Mouse (Mus musculus) erythroid progenitor cell, adult 5-6 weeks (primary cell): ENCODE results near the gene Trmt44. TPM values are rescaled to one million over a fixed set of nuclear protein-coding genes. Genes with fewer than 3 reads are reported as not detected.
"Not testable (repeated sequence)": the region's sequence is repeated elsewhere in the genome, so short reads cannot be mapped to it uniquely, and the experiment has no call there.

Experiments
- ATAC-seq: replicated peaks from 2 replicates; pipeline ENCODE4 v1.8.0; 2016; ENCODE audit warnings: moderate number of reproducible peaks, mild to moderate bottlenecking, moderate TSS enrichment, inconsistent platforms; ENCODE audit not compliant: poor library complexity, low FRiP score, severe bottlenecking
- total RNA-seq, 2 experiments: library from RNA; stranded (forward) in 1 of 2; stranded (reverse) in 1 of 2; fragments of 150-400 nt in 1 of 2; fragments of 186-747, 209-891 nt in 1 of 2; gene quantifications; 2 replicates each; pipeline versions ENCODE4 v1.2.3 to v1.2.4; 2015 to 2017; ENCODE audit warnings: low replicate concordance in 2 of 2

The Trmt44 gene
- total RNA-seq, 2 experiments from 2014 or later = 1.4 to 5.0 TPM

- ATAC-seq = no peak
Measured at GRCm38 (mm10) chr5:35592824-35593223, 18.0 kb upstream of the Trmt44 start.

DNA sequence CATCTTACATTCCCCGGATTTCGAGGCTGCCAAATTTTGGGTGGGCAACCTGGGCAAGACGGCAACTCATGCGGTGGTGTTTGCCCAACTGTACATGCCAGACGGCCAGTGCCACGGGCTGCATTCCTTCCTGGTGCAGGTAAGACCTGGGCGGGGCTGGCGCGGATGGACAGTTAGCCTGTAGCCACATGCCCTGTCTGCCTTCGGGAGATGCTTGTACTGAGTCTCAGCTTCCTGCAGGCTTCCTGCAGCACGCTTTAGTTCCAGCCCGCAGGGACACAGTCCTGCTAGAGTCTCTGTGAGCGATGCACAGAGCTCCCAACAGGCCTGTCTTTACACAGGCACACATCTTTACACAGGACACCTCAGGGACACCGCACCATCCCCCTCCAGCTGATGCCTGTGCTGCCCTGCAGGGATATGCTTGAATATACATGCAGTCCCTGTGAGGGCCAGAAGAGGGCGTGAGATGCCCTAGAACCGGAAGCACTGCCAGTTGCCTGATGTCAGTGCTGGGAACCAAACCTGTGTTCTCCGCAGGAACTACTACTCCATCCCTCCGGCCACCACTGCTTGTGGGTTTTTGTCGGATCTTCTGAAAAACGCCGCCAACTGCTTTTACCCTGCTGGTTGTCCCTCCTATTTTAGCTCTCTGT, 17.3 kb upstream of the Trmt44 start:
- no peak for ATAC-seq

- no peak for ATAC-seq
Measured at GRCm38 (mm10) chr5:35591497-35591896, 16.6 kb upstream of the Trmt44 start.

- ATAC-seq = not testable (repeated sequence)
Measured at GRCm38 (mm10) chr5:35584259-35584658, 9.4 kb upstream of the Trmt44 start.

DNA sequence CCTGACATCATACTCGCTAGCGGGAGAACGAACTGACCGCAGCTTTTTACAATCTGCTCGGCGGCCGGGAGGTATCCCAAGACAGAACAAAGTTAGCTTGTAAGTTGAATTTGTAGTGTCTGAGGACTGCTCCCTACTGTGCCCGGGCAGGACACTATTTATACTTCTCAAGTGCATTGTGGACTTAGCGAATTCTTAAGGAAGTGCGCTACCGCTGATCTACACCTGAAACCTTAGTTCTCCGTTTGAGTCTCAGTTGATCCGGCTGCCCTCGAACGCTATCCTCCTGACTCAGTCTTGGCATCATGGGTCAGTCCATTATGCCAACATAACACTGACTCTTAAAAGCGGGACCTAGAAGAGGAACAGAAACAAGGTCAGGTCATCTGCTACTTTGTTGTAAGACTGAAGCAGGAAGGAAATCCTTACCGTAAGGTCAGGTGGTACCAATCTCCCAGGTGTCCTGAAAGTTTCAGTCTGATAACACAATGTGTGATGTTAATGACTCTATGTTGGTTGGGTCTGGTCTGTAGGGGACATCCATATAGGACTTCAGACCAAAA, 8.4 kb upstream of the Trmt44 start:
- ATAC-seq = peak; percentile 39; the same call in 1 of the 2 replicates

GRCm38 (mm10) chr5:35582445-35583220, 7.8 kb upstream of the Trmt44 start, which contains the start of gene Acox3:
Gene Acox3, plus strand, starts transcription at chr5:35583040.
- ATAC-seq = peak; percentile 95

GRCm38 (mm10) chr5:35580156-35580922, 5.5 kb upstream of the Trmt44 start:
- ATAC-seq = no peak

GRCm38 (mm10) chr5:35579247-35579893, 4.5 kb upstream of the Trmt44 start:
- ATAC-seq = no peak

DNA sequence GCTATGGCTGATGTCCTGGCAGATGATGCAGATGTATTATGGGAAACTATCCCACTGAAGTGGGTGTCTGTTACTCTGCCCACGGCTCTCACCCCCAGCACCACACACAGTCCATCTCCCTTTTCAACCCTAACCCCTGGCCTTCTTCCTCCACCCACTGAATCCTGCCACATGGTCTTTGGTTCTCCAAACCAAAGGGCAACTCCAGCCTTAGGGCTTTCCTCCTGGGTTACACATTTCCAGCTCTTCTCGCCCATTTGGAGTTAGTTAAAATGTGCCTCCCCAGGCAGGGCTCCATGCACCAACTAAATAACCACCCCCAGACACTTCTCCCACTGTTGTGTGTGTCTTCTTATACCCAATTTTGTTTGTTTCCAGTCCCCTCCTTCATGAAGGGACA, 3.5 kb upstream of the Trmt44 start:
- ATAC-seq = no peak

DNA sequence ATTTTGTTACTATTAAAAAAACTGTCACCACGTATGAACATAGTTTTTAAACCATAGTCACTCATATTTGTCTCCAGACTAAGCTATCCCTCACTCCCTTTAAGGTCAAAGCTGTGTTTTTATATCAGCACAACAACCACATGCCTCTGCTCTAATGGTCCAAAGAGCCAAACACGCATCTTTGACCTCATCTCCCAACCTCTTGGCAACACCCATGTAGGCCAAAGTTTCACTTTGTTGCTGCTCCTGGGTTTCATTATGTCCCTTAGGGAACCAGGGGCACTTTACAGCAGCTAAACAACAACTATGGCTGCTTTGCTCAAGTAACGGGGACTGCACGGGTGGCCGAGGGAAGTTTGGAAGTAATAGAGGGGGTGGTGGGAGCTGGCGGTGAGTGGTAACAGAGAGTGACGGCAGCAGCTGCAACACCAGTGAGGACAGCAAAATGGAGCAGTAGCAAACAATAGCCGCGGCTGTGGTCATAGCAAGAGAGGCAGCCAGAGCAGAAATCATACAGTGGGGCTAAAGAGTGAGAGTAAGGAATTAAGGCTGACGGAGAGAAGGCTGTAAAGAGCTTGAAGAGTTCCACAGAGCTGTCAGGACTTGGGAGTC, 1.6 kb upstream of the Trmt44 start:
- no peak for ATAC-seq

DNA sequence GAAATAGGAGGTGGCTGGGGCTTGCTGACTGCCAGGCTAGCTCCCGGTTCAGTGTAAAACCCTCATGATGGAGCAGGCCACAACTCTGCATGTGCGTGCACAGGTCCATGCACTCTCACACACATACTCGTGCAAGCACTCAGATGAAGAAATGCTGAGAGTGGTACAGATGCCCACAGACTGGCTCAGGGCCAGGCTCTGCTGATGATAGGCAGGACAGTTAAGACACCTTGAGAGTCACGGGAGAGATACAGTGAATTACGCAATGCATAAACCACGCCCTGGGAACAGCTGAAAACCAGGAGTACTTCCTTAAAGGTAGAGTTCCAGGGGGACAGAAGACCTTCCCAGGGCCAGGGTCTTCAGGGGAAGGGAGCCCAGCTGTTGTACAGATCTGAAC, 3.3 kb downstream of the Trmt44 start:
- ATAC-seq = no peak

- ATAC-seq = no peak
Measured at GRCm38 (mm10) chr5:35566632-35567031, 8.2 kb downstream of the Trmt44 start.

DNA sequence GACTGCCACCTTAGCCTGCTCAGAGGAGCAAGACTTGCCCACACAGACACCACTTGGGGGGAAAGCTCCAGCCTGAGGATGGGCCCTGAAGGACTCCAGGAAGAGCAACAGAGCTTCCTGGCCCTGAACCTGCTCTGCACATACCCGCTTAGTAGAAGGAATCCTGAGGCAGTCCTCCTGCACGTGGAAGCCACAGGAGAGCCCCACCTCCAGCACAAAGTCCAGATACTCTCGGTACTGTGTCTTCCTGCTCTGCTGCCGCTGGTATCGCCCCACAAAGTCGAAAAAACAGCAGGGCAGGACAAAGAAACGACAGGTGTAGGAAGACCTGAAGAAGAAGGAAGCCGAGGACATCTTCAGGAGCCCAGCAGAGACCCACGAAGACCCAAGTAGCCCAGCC, 9.7 kb downstream of the Trmt44 start:
- ATAC-seq = no peak

DNA sequence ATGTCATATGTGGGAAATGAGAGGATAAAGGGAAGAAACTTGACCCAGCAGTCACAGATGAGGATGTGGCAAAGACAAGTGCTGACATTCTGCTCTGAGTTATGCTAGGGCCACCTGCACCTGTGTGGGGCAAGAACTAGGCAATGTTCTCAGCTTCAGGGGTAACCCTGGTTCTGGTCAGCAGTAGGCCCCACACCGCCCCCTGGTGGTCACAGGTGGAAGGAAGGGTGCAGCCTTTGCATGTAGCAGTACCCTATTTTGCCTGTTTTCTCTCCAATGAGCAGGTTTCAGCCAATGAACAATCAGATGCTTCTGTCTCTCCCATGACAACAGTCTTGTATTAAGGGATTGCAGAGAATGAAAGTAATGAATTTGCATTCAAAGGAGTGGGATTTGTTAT, 11.4 kb downstream of the Trmt44 start:
- ATAC-seq = peak; percentile 54; the same call in 1 of the 2 replicates

DNA sequence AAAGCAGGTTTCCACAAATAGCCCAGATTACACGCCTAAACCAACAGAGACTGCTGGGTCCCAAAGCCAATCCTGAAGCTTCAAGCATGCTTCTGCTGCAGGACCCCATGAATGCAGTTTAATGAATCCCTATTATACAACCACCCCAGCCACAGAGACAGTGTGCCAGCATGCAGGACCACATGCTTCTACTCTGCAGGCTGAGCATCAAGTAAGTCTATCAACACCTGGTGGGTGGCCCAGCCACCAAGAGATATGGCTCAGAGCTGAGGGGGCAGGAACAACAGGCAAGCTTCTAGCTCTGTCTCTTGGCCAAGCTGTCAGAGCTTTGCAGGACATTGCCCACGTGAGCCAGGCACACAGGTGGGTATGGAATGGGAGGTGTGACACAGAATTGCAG, 12.3 kb downstream of the Trmt44 start:
- ATAC-seq = no peak

GRCm38 (mm10) chr5:35559447-35559846, 15.4 kb downstream of the Trmt44 start:
- no peak for ATAC-seq

DNA sequence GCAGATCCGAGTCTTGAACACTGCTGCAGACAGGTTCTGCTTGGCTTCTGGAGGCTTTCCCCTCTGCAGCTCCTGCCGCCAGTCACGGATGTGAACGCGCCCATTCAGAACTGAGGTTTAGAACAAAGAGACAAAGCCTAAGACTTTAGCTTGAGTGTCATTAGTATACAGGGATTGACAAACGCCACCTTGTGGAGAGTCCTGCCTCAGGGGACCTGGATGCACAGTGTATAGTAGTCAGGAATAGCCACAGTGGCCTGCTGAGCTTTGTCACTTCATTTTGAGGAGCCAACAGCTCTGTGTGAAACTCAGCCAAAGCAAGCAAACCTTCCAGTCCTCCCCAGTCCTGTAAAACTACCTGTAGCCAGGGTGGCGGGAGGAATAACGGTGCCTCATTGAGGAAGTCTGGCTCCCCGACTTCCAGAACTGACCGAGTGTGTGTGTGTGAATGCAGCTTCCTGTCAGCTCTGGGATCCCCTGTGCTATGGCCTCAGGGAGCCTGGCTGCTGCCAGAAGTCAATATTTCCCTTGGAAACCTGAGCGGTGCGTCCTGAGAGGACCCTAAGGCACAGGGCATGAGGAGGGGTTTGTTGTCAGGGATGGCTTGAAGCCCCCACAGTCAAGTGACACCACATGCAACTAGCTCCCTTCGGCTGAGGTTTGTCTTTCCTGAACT, 16.8 kb downstream of the Trmt44 start:
- ATAC-seq = no peak

DNA sequence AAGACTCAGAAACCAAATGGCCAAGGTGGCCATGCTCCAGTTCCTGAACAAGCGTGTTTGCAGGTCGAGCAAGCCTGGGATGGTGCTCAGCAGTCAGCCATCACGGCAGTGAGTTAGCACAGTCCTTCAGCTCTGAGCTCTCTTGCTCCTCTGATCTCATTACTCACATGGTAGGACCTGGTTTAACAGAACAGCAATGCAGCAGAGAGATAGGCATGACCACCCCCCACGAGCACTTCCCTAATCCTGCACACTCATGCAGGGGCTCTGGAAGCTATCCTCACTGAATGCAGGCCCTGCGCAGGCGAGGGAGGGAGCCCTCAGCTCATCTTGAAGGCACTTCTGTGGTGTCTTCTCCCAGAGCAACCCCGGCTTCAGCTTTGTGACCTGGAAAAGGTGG, 18.5 kb downstream of the Trmt44 start:
- ATAC-seq = no peak
